Mouse (Mus musculus) ES-Bruce4 (cell line): Measurements from ENCODE around the gene Rtn3. TPM values are rescaled to one million over a fixed set of nuclear protein-coding genes. Genes with fewer than 3 reads are reported as not detected.

Source experiments
- H3K27ac ChIP-seq: 2 replicates; pipeline ENCODE4 v1.5.1; 2012; ENCODE audit warnings: low read length, inconsistent platforms; ENCODE audit not compliant: insufficient read depth
- H3K27me3 ChIP-seq: 2 replicates; pipeline ENCODE4 v1.6.1; 2012; ENCODE audit warnings: mild to moderate bottlenecking, low read length, inconsistent platforms; ENCODE audit not compliant: control insufficient read depth, poor library complexity, insufficient read depth, severe bottlenecking
- H3K36me3 ChIP-seq: 2 replicates; pipeline ENCODE4 v1.6.1; 2012; ENCODE audit warnings: inconsistent platforms, mild to moderate bottlenecking, low read length, moderate library complexity; ENCODE audit not compliant: control insufficient read depth, poor library complexity, insufficient read depth, severe bottlenecking
- H3K4me1 ChIP-seq: one replicate; pipeline ENCODE4 v1.8.1; 2011; ENCODE audit warnings: low read length; ENCODE audit not compliant: control insufficient read depth, insufficient read depth
- H3K4me3 ChIP-seq: 2 replicates; pipeline ENCODE4 v1.5.1; 2011; ENCODE audit warnings: low read depth, mild to moderate bottlenecking, low read length
- H3K9ac ChIP-seq: 2 replicates; pipeline ENCODE4 v1.6.1; 2012; ENCODE audit warnings: low read depth, mild to moderate bottlenecking, inconsistent platforms; ENCODE audit not compliant: poor library complexity, severe bottlenecking
- H3K9me3 ChIP-seq: replicated peaks from 2 replicates; pipeline ENCODE4 v1.6.1; 2012; ENCODE audit warnings: mild to moderate bottlenecking, low read length, inconsistent platforms; ENCODE audit not compliant: control insufficient read depth, poor library complexity, insufficient read depth, severe bottlenecking
- CTCF ChIP-seq: IDR thresholded peaks from one replicate; pipeline ENCODE4 v1.8.1; 2011; ENCODE audit warnings: low read depth, low read length
- EP300 ChIP-seq: IDR thresholded peaks from 2 replicates; pipeline ENCODE4 v1.6.1; 2011; ENCODE audit warnings: low read depth, low read length; ENCODE audit not compliant: insufficient read depth
- POLR2A ChIP-seq: IDR thresholded peaks from one replicate; pipeline ENCODE4 v1.8.1; 2011; ENCODE audit warnings: low read length; ENCODE audit not compliant: insufficient read depth
- polyA plus RNA-seq: library from polyadenylated mRNA; stranded (reverse); fragments of >200 nt; gene quantifications from 2 replicates; pipeline ENCODE4 v1.2.4, GENCODE M21; 2011; ENCODE audit warnings: low read depth; ENCODE audit not compliant: missing spikeins, insufficient read depth, insufficient read length

Gene Rtn3
- polyA plus RNA-seq, 1 experiment, result 162 TPM

DNA sequence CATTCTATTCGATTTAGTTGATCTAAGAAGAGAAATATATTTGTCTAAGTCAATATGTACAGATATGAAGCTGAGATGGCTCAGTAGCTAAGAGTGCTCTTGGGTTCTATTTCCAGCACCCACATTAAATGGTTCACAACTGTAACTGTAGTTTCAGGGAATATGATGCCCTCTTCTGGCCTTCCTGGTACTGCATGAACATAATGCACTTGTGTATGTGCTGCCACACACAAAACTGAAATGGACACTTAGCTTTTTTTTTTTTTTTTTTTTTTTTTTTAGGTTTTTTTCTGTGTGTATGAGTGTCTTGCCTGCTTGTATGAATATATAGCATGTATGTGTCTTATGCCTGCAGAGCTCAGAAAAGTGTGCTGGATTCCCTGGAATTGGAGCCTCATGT is 40.2 kb upstream of the Rtn3 start:
- peaks cover 23% of the 10 kb centered on the region for H3K36me3 ChIP-seq
- no peak overlapping the region for H3K4me3 ChIP-seq
- no peaks in the 10 kb centered on the region for H3K9me3 ChIP-seq
- no peak overlapping the region for H3K27ac ChIP-seq
- no peaks in the 10 kb centered on the region for H3K27me3 ChIP-seq
- TF ChIP-seq EP300 (no peak), POLR2A (no peak), CTCF (no peak)
- no peaks in the 10 kb centered on the region for H3K4me1 ChIP-seq
- no peak overlapping the region for H3K9ac ChIP-seq

GRCm38 (mm10) chr19:7522856-7523255 is 39.8 kb upstream of the Rtn3 start:
- peaks cover 24% of the 10 kb centered on the region for H3K36me3 ChIP-seq
- H3K4me1 ChIP-seq, result no peaks in the 10 kb centered on the region
- no peak overlapping the region for H3K9ac ChIP-seq
- no peak for TF ChIP-seq EP300
- TF ChIP-seq CTCF, result no peak
- TF ChIP-seq POLR2A, result no peak
- no peaks in the 10 kb centered on the region for H3K9me3 ChIP-seq
- no peaks in the 10 kb centered on the region for H3K27me3 ChIP-seq
- H3K4me3 ChIP-seq, result no peak overlapping the region
- H3K27ac ChIP-seq, result no peak overlapping the region

- H3K9ac ChIP-seq, result no peak overlapping the region
- H3K27me3 ChIP-seq, result no peaks in the 10 kb centered on the region
- TF ChIP-seq POLR2A (no peak), CTCF (no peak), EP300 (no peak)
- H3K4me3 ChIP-seq, result no peak overlapping the region
- H3K4me1 ChIP-seq, result peaks cover 2% of the 10 kb centered on the region
- no peaks in the 10 kb centered on the region for H3K9me3 ChIP-seq
- H3K27ac ChIP-seq, result no peak overlapping the region
- peaks cover 28% of the 10 kb centered on the region for H3K36me3 ChIP-seq
These were observed 38.5 kb upstream of the Rtn3 start for GRCm38 (mm10) chr19:7521619-7522018.

DNA sequence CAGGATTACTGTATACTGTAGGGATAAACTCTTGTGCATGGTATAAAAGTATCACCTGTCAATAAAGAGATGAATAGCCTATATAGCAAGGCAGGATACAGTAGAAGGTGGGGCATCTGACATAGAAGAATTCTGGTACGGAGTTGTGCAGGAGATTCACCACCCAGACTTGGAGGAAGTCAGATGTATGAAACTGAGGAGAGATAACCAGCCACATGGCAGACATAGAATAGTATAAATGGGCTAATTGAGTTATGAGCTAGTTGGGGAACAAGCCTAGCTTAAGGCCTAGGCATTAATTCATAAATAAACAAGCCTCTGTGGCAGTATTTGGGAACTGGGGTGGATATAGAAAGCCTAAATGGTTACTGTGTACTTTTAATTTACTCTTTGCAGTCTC is 33.4 kb upstream of the Rtn3 start:
- Histone ChIP-seq H3K9me3 (no peaks in the 10 kb centered on the region), H3K27me3 (no peaks in the 10 kb centered on the region), H3K27ac (no peak overlapping the region), H3K36me3 (peaks cover 13% of the 10 kb centered on the region), H3K4me3 (no peak overlapping the region), H3K4me1 (peaks cover 2% of the 10 kb centered on the region), H3K9ac (no peak overlapping the region)
- no peak for TF ChIP-seq CTCF
- no peak for TF ChIP-seq POLR2A
- TF ChIP-seq EP300, result no peak

GRCm38 (mm10) chr19:7508026-7508425 is 24.9 kb upstream of the Rtn3 start:
- Histone ChIP-seq H3K27me3 (no peaks in the 10 kb centered on the region), H3K27ac (no peak overlapping the region), H3K9ac (no peak overlapping the region), H3K9me3 (no peaks in the 10 kb centered on the region), H3K4me1 (no peaks in the 10 kb centered on the region), H3K4me3 (no peak overlapping the region), H3K36me3 (peaks cover 10% of the 10 kb centered on the region)
- TF ChIP-seq EP300 (no peak), CTCF (no peak), POLR2A (no peak)

- Histone ChIP-seq H3K4me3 (no peak overlapping the region), H3K9ac (no peak overlapping the region), H3K36me3 (peaks cover 7% of the 10 kb centered on the region), H3K4me1 (no peaks in the 10 kb centered on the region), H3K27me3 (no peaks in the 10 kb centered on the region), H3K9me3 (no peaks in the 10 kb centered on the region), H3K27ac (no peak overlapping the region)
- TF ChIP-seq CTCF (no peak), EP300 (no peak), POLR2A (no peak)
These were observed 23.2 kb upstream of the Rtn3 start for GRCm38 (mm10) chr19:7506321-7506720.
